In genomic region chr3:154551035-154551411, GRCm38 (mm10) we compare ENCODE assay signal across 15 mouse cellular contexts. TPM values are rescaled to one million over a fixed set of nuclear protein-coding genes. Genes with fewer than 3 reads are reported as not detected.
DNase-seq lines count a peak whose midpoint lies in the region; ATAC-seq and TF ChIP-seq lines count a peak whose summit lies in the region.
"Had no signal": no experiment of that assay in that cellular context is flagged by ENCODE, and none has a peak within 500 bp of the region (broad histone marks: within the 10 kb centered on the region; RNA-seq: fewer than 3 reads in every experiment).

No protein-coding gene starts in this region.

- H3K27ac ChIP-seq in forebrain, embryonic 12.5 days, result 0 out of 2 replicates have a peak overlapping the region, but pooled peaks have one; percentile 31
- no peak overlapping the region for H3K27ac ChIP-seq in forebrain, postnatal 0 days (ENCODE audit: low read depth, low read length)
- no peak overlapping the region for H3K27ac ChIP-seq in neural tube, embryonic 14.5 days (ENCODE audit: low read depth, low read length)
- no peak overlapping the region for H3K27ac ChIP-seq in neural tube, embryonic 15.5 days (replicated peaks)
- H3K27ac ChIP-seq in hindbrain, embryonic 14.5 days, result no peak overlapping the region
- H3K27ac ChIP-seq in midbrain, embryonic 16.5 days (ENCODE audit: low read length), result no peak overlapping the region
- H3K27ac ChIP-seq: heart, embryonic 15.5 days; macrophage had no signal

- no peak for DNase-seq in forebrain, postnatal 0 days
- no peak for DNase-seq in hindbrain, embryonic 14.5 days (ENCODE audit: low spot score)
- no peak for DNase-seq in embryo, embryonic 9.5 days (ENCODE audit: extremely low spot score)
- no peak for DNase-seq in layer of hippocampus, postnatal 36 days
- DNase-seq: cerebellum, postnatal 36 days; kidney, adult 8-10 months; right cerebral cortex, postnatal 25 days; thymus, postnatal 4 days had no signal

- H3K9ac ChIP-seq in forebrain, embryonic 12.5 days, result no peak overlapping the region
- H3K9ac ChIP-seq in forebrain, postnatal 0 days, result no peak overlapping the region
- no peak overlapping the region for H3K9ac ChIP-seq in neural tube, embryonic 14.5 days (replicated peaks; ENCODE audit: low read depth, low read length)
- no peak overlapping the region for H3K9ac ChIP-seq in neural tube, embryonic 15.5 days (replicated peaks)
- H3K9ac ChIP-seq in hindbrain, embryonic 14.5 days, result no peak overlapping the region
- H3K9ac ChIP-seq in midbrain, embryonic 16.5 days (ENCODE audit: low read depth, low read length), result no peak overlapping the region
- H3K9ac ChIP-seq: heart, embryonic 15.5 days had no signal

- peaks cover 19% of the 10 kb centered on the region for H3K27me3 ChIP-seq in forebrain, embryonic 12.5 days
- no peaks in the 10 kb centered on the region; the same call in 1 of the 2 replicates for H3K27me3 ChIP-seq in forebrain, postnatal 0 days (ENCODE audit: insufficient read depth, low read length)
- no peaks in the 10 kb centered on the region for H3K27me3 ChIP-seq in neural tube, embryonic 14.5 days (ENCODE audit: control insufficient read depth, insufficient read depth, low read length)
- H3K27me3 ChIP-seq in neural tube, embryonic 15.5 days (replicated peaks), result peaks cover 14% of the 10 kb centered on the region
- H3K27me3 ChIP-seq in hindbrain, embryonic 14.5 days (ENCODE audit: control insufficient read depth, insufficient read depth, low read length), result no peaks in the 10 kb centered on the region; the same call in 1 of the 2 replicates
- peaks cover 6% of the 10 kb centered on the region for H3K27me3 ChIP-seq in midbrain, embryonic 16.5 days (ENCODE audit: control insufficient read depth, insufficient read depth, low read depth, low read length)

- TF ChIP-seq CTCF in forebrain, postnatal 0 days (IDR thresholded peaks at IDR 0.05; ENCODE audit: low read depth), result no peak

- peak; percentile 52; the same call in 1 of the 2 replicates for ATAC-seq in forebrain, embryonic 12.5 days (ENCODE audit: low FRiP score)
- no peak for ATAC-seq in forebrain, postnatal 0 days
- 0 out of 2 replicates have a peak, but pooled peaks have one; percentile 25 for ATAC-seq in neural tube, embryonic 14.5 days (ENCODE audit: low read depth)
- no peak for ATAC-seq in neural tube, embryonic 15.5 days (ENCODE audit: low FRiP score)
- ATAC-seq in hindbrain, embryonic 14.5 days (ENCODE audit: low FRiP score), result peak; percentile 32; the same call in 1 of the 2 replicates
- peak; percentile 71 for ATAC-seq in midbrain, embryonic 16.5 days
- ATAC-seq: activated CD4-positive, CD25-positive, alpha-beta regulatory T cell, adult 4 months had no signal

- 10% methylated on average over 5 of the region's 5 CpGs for WGBS in forebrain, embryonic 12.5 days
- WGBS in forebrain, postnatal 0 days, result 15% methylated on average over 5 of the region's 5 CpGs
- WGBS in neural tube, embryonic 14.5 days, result 41% methylated on average over 5 of the region's 5 CpGs
- 28% methylated on average over 5 of the region's 5 CpGs for WGBS in neural tube, embryonic 15.5 days
- WGBS in hindbrain, embryonic 14.5 days, result 29% methylated on average over 5 of the region's 5 CpGs
- WGBS in midbrain, embryonic 16.5 days, result 19% methylated on average over 5 of the region's 5 CpGs

- H3K9me3 ChIP-seq in forebrain, embryonic 12.5 days, result no peaks in the 10 kb centered on the region
- H3K9me3 ChIP-seq in forebrain, postnatal 0 days (ENCODE audit: low read length), result no peaks in the 10 kb centered on the region
- no peaks in the 10 kb centered on the region for H3K9me3 ChIP-seq in neural tube, embryonic 14.5 days (ENCODE audit: control insufficient read depth, low read length)
- H3K9me3 ChIP-seq in neural tube, embryonic 15.5 days (replicated peaks), result no peaks in the 10 kb centered on the region
- H3K9me3 ChIP-seq in hindbrain, embryonic 14.5 days (ENCODE audit: control insufficient read depth, low read length), result no peaks in the 10 kb centered on the region
- H3K9me3 ChIP-seq in midbrain, embryonic 16.5 days (replicated peaks; ENCODE audit: control insufficient read depth, low read length, poor library complexity, severe bottlenecking), result no peaks in the 10 kb centered on the region
- H3K9me3 ChIP-seq: heart, embryonic 15.5 days had no signal

- H3K4me2 ChIP-seq in forebrain, embryonic 12.5 days, result no peak overlapping the region
- no peak overlapping the region for H3K4me2 ChIP-seq in forebrain, postnatal 0 days (ENCODE audit: low read depth)
- no peak overlapping the region for H3K4me2 ChIP-seq in neural tube, embryonic 14.5 days (ENCODE audit: low read depth, low read length)
- H3K4me2 ChIP-seq in neural tube, embryonic 15.5 days, result no peak overlapping the region
- H3K4me2 ChIP-seq in hindbrain, embryonic 14.5 days (replicated peaks), result no peak overlapping the region
- no peak overlapping the region for H3K4me2 ChIP-seq in midbrain, embryonic 16.5 days (ENCODE audit: low read length)
- H3K4me2 ChIP-seq: heart, embryonic 15.5 days had no signal

- H3K4me1 ChIP-seq in forebrain, embryonic 12.5 days, result peaks cover 40% of the 10 kb centered on the region
- H3K4me1 ChIP-seq in forebrain, postnatal 0 days (ENCODE audit: insufficient read depth), result peaks cover 6% of the 10 kb centered on the region
- peaks cover 3% of the 10 kb centered on the region; the same call in 1 of the 2 replicates for H3K4me1 ChIP-seq in neural tube, embryonic 14.5 days (ENCODE audit: control insufficient read depth, insufficient read depth, low read length)
- peaks cover 16% of the 10 kb centered on the region for H3K4me1 ChIP-seq in neural tube, embryonic 15.5 days
- H3K4me1 ChIP-seq in hindbrain, embryonic 14.5 days (replicated peaks; ENCODE audit: control insufficient read depth, insufficient read depth, low read length), result peaks cover 30% of the 10 kb centered on the region
- peaks cover 8% of the 10 kb centered on the region for H3K4me1 ChIP-seq in midbrain, embryonic 16.5 days (ENCODE audit: control insufficient read depth, insufficient read depth, low read length)

- H3K4me3 ChIP-seq in forebrain, embryonic 12.5 days (replicated peaks), result no peak overlapping the region
- no peak overlapping the region for H3K4me3 ChIP-seq in forebrain, postnatal 0 days (ENCODE audit: low read depth, low read length)
- no peak overlapping the region for H3K4me3 ChIP-seq in neural tube, embryonic 14.5 days (ENCODE audit: low read depth, low read length)
- no peak overlapping the region for H3K4me3 ChIP-seq in neural tube, embryonic 15.5 days (replicated peaks)
- no peak overlapping the region for H3K4me3 ChIP-seq in hindbrain, embryonic 14.5 days (replicated peaks; ENCODE audit: low read length)
- no peak overlapping the region for H3K4me3 ChIP-seq in midbrain, embryonic 16.5 days (ENCODE audit: low read depth, low read length)
- H3K4me3 ChIP-seq: heart, embryonic 15.5 days had no signal

- H3K36me3 ChIP-seq in forebrain, embryonic 12.5 days (replicated peaks), result no peaks in the 10 kb centered on the region
- H3K36me3 ChIP-seq in forebrain, postnatal 0 days (ENCODE audit: insufficient read depth), result no peaks in the 10 kb centered on the region
- no peaks in the 10 kb centered on the region for H3K36me3 ChIP-seq in neural tube, embryonic 14.5 days (ENCODE audit: control insufficient read depth, insufficient read depth, low read length)
- no peaks in the 10 kb centered on the region for H3K36me3 ChIP-seq in neural tube, embryonic 15.5 days
- H3K36me3 ChIP-seq in hindbrain, embryonic 14.5 days (replicated peaks; ENCODE audit: control insufficient read depth, insufficient read depth), result no peaks in the 10 kb centered on the region
- H3K36me3 ChIP-seq in midbrain, embryonic 16.5 days (ENCODE audit: control insufficient read depth, insufficient read depth, low read length), result no peaks in the 10 kb centered on the region
- H3K36me3 ChIP-seq: heart, embryonic 15.5 days had no signal

RNA-seq across cellular contexts. Expression of gene Cryz, which starts 45.5 kb away (rescaled TPM):
- 16.4 and 16.8 TPM in 2 replicates for polyA plus RNA-seq in forebrain, embryonic 12.5 days (2016; fragmentation: Nextera tagmentation; extraction: Ambion mirVana)
- total RNA-seq in forebrain, postnatal 0 days (2014; rRNA removed), result 11.6 and 15.0 TPM in 2 replicates
- 11.5 and 13.9 TPM in 2 replicates for polyA plus RNA-seq in forebrain, postnatal 0 days (2015; fragmentation: Nextera tagmentation; extraction: Ambion mirVana)
- 9.0 and 9.6 TPM in 2 replicates for polyA plus RNA-seq in neural tube, embryonic 14.5 days (2014; fragmentation: Nextera tagmentation; extraction: Ambion mirVana)
- 7.7 and 10.2 TPM in 2 replicates for polyA plus RNA-seq in neural tube, embryonic 15.5 days (2015; fragmentation: Nextera tagmentation; extraction: Ambion mirVana)
- 9.5 and 9.6 TPM in 2 replicates for polyA plus RNA-seq in hindbrain, embryonic 14.5 days (2014; fragmentation: Nextera tagmentation; extraction: Ambion mirVana)
- 10.6 and 12.9 TPM in 2 replicates for polyA plus RNA-seq in midbrain, embryonic 16.5 days (2015; fragmentation: Nextera tagmentation; extraction: Ambion mirVana)
- 10 to 100 TPM; 16.5 to 20.2 TPM for total RNA-seq in layer of hippocampus, postnatal 36 days (2021)

RNA-seq across cellular contexts. Expression of gene Tyw3, which starts 45.9 kb away (rescaled TPM):
- 14.7 and 18.9 TPM in 2 replicates for polyA plus RNA-seq in forebrain, embryonic 12.5 days (2016; fragmentation: Nextera tagmentation; extraction: Ambion mirVana)
- total RNA-seq in forebrain, postnatal 0 days (2014; rRNA removed), result 13.8 and 13.9 TPM in 2 replicates
- polyA plus RNA-seq in forebrain, postnatal 0 days (2015; fragmentation: Nextera tagmentation; extraction: Ambion mirVana), result 8.1 and 8.5 TPM in 2 replicates
- polyA plus RNA-seq in neural tube, embryonic 14.5 days (2014; fragmentation: Nextera tagmentation; extraction: Ambion mirVana), result 13.8 and 15.4 TPM in 2 replicates
- 12.7 and 13.9 TPM in 2 replicates for polyA plus RNA-seq in neural tube, embryonic 15.5 days (2015; fragmentation: Nextera tagmentation; extraction: Ambion mirVana)
- polyA plus RNA-seq in hindbrain, embryonic 14.5 days (2014; fragmentation: Nextera tagmentation; extraction: Ambion mirVana), result 12.9 and 13.0 TPM in 2 replicates
- 12.1 and 13.4 TPM in 2 replicates for polyA plus RNA-seq in midbrain, embryonic 16.5 days (2015; fragmentation: Nextera tagmentation; extraction: Ambion mirVana)
- total RNA-seq in layer of hippocampus, postnatal 36 days (2021), result 10 to 100 TPM; 14.0 to 14.2 TPM

Comparison
In these comparisons a context has a peak if more than half of its experiments do, and no peak if none do; other contexts are left out.
1. ATAC-seq: peak in forebrain, embryonic 12.5 days (single experiment), neural tube, embryonic 14.5 days (single experiment), hindbrain, embryonic 14.5 days (single experiment) and midbrain, embryonic 16.5 days (single experiment); none in forebrain, postnatal 0 days (single experiment) and neural tube, embryonic 15.5 days (single experiment).